Mouse (Mus musculus) embryo, embryonic 11 days (tissue): ENCODE data around the gene Gm6169.
A peak's percentile ranks its signal among the peaks of the same experiment; 100 is the strongest.
"Not testable (repeated sequence)": the region's sequence is repeated elsewhere in the genome, so short reads cannot be mapped to it uniquely, and the experiment has no call there.

Experiments
- DNase-seq: peaks from one replicate; pipeline ENCODE4 v3.0.0-alpha.2; 2015

The Gm6169 gene

DNA sequence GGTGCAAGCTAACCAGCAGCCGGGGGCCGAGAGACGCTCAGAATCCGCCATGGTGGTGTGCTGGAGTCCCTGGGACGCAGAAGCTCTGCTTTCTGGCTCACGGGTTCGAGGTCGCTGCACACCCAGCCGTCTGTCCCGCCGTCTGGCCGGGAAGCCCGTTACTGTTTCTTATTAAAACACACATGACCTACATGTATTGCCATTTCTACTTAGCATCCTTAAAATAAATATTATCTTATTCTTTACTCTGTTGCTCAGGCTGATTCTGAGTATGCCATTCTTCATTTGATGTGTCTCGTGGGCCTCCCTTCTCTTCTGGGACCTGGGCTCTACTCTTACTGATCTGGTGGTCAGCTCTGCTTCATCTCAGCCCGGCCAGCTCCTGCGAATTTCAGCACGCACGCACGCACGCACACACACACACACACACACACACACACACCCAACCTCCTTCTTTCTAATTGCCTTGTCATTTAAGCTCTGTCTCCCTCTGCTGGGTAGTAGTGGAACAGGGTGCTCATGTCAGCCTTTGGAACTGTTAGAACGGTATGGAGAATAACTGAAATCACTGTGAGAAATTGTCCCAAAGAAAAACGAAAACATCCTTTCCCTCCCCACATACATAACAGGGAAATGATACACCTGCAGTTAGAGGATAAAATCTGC lies at the start of gene Gm6169:
Gm6169 (minus strand) TSS at position 51 of the 666 bp plus-strand sequence.
- peak; percentile 65 for DNase-seq

DNA sequence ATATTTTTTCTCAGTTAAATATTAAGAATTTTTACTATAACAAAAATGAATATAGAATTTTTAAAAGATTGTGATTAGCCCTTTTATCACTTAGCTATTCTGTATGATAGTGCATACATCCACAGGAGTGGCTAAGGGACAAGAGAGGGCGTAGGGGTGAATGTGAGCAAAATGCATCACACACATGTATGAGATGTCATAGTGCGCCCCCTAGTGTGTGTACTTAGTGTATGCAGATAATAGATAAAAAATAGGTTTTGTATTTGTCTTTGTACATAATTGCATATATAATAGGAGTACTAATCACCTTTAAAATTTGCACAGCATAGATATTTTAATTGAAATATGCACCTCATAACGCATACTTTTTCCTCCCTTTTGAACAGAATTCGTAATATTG lies 46.8 kb upstream of the Gm6169 start:
- peak; percentile 76 for DNase-seq

DNA sequence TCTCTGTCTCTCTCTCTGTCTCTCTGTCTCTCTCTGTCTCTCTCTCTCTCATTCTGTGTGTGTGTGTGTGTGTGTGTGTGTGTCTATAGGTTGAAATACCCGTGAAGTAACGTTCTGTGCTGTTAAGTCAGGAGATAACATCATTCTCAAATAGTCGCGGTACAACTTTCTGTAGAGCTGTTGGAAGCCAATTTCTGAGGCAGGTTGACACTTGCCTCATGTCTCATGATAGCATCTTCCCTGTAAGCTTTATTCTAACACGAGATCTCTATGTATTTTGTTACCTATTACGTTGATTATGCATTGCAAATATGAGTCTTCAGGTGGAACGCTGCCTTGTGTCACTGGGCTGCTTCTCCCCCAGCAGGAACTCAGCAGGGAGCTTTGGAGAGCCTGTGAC lies 43.3 kb upstream of the Gm6169 start:
- DNase-seq: no peak

DNA sequence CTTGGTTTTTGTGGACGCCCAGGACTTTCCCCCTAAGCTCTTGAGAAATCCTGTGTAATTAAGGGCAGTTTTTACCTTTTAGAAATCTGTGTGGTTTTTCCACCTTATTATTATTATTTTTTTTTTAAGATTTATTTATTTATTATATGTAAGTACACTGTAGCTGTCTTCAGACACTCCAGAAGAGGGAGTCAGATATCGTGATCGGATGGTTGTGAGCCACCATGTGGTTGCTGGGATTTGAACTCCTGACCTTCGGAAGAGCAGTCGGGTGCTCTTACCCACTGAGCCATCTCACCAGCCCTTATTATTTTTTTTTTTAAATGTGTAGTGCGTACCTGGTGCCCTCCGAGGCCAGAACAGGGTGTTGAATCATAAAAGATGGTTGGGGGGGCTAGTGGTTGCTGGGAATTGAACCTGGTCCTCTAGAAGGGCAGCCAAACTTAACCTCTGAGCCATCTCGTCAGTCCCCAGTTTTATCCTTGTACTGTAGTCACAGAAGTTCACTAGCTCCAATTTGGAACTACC lies 39.4 kb upstream of the Gm6169 start:
- not testable (repeated sequence) for DNase-seq

DNA sequence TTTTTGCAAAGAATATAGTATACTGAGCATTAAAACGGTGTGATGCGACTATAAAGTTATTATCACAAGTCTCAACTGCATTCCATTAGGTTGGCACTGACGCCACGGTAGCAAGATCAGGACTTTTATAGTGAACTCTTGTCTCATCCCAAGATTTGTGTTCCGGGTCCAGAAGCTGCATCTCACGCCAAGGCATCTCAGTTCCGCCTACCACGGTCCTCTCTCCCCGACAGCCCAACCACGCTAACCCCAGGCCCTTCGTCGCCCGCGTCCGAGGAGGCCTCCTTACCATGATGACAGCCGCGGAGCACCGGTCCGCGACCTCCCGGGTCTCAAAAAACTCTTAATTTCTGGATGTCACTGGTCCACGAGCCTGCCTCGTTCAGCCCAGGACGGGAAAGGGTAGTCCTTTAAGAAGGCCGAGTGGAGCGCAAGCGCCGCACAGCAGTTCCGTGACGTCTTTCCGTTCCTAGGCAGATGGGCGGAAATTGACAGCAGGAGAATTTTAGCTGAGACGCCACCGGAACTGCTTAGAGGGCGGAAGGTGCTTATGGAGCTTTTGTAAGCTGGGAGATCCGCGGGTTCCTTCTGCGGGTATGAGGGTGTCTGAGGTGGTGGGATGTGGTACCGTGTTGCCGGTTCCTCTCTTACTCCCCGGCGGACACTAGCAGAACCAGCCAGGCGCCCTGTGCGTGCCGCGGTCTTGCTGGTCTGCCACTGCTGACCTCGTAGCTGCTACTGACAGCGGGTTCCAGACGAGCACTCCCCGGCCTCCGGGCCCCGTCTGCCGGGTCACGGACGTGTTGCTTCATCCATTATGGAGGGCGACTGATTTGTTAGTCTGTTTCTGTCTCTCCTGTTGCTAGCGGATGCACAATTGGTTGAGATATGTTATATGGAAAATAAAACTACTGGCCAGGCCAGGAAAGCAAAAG lies 38.7 kb upstream of the Gm6169 start, which contains the start of the genes Gfm2 and Nsa2:
Gfm2 (plus strand) TSS at position 472 of the 935 bp plus-strand sequence.
Nsa2 (minus strand) TSS at position 472 of the 935 bp plus-strand sequence.
- peak; percentile 96 for DNase-seq

DNA sequence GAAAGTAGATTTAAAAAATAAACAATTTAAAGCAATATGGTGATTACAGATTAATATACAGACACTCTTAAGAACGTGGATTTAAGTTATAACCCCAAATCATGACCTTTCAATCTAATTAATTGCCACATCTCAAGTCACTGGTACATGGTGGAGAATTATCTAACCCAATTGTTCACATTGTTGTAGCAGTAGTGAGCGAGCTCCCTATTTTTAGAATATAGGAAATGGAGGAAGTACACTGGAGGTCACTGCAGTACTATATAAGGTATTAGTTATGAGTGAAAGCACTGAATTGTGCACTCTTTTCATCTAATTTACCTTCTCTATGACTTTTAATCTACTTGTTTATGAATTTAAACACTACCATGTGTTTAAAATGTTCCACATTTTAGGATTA lies 31.4 kb upstream of the Gm6169 start:
- DNase-seq: not testable (repeated sequence)

DNA sequence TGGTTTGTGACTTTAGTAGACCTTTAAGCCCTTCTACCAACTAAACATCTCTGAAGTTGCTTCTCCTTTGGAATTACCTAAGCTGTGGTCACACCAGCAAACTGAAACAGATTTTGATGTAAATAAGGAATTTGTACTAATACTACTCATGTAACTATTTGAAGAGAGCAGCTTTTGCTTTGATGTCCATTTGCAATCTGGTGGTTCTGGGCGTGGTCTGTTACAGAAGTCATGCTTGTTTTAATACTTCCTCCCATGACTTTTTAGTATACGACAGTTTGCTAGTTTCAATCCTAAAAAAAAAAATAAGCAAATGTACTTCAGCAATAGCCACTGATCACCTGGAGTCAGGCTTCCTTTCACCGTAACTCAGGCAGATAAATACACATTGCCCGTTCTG lies 30.6 kb upstream of the Gm6169 start:
- DNase-seq: not testable (repeated sequence)

DNA sequence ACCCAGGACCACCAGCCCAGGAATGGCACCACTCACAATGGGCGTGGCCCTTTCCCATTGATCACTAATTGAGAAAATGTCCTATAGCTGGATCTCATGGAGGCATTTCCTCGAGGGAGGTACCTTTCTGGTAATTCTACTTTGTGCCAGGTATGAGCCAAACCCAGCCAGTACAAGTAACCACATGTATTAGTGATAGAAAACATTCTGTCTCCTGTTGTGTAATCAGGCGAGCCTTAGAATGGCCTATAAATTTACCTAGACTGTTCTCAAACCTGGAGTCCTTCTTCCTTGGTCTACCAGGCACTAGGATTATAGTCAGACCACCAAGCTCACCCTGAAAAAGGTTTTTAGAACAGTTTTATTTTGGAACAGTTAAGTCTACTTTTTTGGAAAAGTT lies 22.3 kb upstream of the Gm6169 start:
- no peak for DNase-seq

DNA sequence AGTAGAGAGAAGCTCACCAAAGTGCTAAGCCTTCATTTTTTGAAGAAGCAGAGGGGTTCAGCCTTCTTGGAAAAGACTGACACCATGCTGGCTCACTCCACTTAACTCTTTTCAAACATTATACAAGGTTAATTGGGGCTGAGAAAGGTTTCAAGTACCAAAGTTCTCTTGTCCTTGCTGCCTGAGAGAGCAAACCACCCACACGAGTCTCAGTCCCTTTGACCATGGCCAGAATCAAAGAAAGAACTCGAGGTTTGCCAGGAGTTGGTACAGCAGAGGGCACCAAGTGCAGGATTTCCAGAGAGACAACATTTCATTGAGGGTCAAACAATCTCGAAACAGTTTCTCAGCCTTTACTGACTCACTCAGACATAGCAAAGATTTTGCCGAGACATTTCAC lies 10.0 kb upstream of the Gm6169 start:
- DNase-seq: no peak

DNA sequence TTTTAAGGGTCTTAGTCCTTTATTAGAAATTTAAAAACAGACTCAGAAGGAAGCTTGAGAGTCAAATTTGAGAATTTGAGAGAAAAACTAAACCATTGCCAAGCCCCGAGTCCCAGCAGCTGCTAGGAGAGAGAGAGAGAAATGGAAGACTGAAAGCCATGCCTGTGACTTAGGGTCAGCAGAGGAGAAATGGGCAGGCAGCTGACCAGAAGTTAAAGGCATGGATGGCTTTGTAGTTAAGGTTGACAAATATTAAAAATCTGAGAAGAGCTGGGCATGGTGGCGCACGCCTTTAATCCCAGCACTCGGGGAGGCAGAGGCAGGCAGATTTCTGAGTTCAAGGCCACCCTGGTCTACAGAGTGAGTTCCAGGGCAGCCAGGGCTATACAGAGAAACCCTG lies 8.7 kb upstream of the Gm6169 start:
- DNase-seq: not testable (repeated sequence)

DNA sequence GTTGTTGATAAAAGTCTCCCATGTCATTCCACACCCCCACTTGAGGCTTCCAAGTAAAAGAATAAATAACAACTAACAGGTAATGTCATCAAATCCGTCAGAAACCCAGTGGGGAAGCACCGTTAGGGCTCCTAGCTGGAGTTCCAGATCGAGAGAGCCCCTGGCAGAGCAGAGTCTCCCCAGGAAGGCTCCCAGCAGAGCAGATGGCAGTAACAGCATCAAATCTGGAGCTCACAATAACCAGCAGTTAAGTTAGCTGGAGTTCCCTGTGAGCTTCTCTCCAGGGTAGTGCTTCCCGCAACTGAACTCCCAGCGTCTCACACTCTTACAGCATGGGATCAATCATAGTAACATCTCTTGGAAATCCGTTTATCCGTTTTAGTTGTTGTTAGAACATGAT lies 6.0 kb upstream of the Gm6169 start:
- no peak for DNase-seq

DNA sequence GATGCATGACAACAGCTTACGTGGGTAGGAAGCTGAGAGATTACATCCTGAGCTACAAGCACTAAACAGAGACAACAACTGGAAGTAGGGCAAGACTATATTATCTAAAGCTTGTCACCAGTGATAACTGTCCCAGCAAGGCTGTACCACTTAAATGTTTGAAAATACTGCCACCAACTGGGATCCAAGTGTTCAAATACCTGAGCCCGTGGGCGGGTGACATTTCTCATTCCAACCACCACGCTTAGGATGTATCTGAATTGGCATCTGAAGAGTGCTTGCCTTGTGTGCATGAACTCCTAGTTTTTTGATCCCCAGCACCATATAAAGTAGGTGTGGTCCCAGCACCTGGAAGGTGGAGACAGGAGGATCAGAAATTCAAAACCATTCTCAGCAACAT lies 3.3 kb downstream of the Gm6169 start:
- no peak for DNase-seq

DNA sequence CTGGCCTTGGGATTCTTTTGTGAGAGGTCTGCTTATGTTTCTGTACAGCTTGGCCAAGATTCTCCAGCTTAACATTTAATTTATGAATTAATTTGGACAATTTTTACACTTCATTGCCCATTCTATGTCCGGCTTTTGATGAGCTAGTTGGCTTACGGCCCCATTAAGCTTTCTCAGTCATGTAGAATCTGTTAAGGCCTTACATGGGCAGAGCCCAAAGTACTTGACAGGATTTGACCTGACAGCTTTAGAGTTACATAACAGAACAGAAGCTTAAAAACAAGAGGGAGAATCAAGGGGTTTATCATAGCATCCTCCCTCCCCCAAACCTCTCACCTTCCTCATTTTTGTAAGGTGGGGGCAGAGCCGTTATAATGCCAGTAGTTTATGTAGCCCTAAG lies 10.9 kb downstream of the Gm6169 start:
- no peak for DNase-seq

DNA sequence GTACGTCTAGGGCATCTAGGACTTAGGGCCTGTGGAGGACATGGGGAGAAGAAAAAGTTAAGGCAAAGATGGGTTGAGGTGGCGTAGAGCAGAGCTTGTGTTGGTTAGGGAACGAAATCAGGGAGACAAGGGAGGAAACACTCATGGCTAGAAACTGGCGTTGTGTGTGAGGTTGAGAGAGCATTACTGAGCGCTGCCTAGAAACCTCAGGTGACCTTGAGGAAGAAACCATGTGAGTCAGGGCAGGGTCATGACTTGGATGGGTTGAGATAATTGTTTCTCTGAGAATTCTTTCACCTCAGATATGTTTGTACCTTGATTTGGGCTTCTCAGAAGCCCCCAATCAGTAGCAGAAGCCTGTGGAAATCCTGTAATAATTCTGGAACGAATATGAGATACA lies 11.6 kb downstream of the Gm6169 start:
- DNase-seq: no peak

DNA sequence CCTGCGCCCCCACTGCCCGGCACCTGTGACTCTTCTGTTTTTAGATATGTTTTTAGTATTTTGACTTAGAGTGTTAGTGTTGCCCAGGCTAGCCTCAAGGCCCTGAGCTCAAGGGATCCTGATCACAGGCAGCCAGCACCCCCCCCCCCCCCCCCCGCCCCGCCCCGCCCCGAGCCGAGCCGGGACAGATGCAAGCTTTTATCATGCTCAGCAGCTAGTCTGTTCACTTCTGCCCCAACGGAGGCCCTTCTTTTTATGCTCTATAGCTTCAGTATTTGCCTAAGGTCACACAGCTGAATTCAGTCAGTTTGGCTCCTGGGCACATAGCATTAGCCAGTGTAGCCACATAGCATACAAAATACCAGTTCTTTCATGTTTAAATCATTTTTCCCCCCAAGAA lies 12.7 kb downstream of the Gm6169 start:
- DNase-seq: no peak

DNA sequence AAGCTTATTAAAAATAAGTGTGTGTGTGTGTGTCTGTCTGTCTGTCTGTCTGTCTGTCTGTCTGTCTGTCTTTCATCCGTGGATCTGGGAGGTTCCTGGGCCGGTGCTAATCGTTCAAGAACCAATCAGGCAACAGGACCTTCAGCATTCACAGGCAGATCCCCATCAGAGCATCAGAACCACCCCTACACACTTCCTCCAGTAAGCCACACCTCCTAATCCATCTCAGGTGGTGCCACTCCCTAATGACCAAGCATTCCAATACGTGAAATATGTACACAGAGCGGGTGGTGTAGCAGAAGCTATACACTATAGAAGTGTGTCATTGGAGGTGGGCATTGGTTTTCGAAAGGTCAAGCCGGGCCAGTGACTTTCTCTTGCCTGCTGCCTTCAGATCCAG lies 16.6 kb downstream of the Gm6169 start:
- no peak for DNase-seq

DNA sequence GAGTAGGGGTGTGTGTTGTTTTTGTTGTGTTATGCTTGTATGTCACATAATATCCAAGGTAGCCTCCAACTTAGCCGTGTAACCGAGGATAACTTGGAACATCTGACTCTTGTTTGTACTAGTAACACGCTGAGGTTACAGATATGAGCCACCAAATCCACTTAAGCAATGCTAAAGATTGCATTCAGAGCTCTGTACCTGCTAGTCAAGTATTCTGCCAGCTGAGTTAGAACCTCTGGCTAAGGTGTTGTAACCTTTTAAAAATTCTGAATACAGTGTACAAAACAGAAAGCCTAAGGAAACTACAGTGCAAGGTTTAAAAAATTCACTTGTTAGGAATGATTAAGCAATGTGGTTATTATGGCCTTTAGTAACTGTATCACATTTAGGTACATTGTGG lies 18.4 kb downstream of the Gm6169 start:
- no peak for DNase-seq

DNA sequence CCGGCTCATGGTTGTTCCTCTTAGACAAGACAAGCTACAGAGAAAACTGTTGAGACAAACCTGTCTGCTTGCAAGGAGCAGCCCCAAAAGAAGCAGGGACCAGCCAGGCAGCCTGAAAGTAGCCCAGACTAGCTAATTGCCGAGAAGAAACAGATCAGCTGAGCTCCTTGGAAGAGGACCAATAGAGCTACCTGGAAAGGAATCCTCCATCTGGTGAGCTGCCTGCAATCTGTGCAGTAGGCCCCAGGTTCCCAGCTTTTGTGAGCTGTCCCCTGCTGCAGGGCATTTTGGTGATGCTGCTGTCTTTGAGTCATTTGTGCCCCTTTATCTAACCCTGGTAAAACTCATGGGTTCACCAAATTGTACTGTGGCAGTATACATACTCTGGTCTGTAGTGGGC lies 18.8 kb downstream of the Gm6169 start:
- DNase-seq: no peak

DNA sequence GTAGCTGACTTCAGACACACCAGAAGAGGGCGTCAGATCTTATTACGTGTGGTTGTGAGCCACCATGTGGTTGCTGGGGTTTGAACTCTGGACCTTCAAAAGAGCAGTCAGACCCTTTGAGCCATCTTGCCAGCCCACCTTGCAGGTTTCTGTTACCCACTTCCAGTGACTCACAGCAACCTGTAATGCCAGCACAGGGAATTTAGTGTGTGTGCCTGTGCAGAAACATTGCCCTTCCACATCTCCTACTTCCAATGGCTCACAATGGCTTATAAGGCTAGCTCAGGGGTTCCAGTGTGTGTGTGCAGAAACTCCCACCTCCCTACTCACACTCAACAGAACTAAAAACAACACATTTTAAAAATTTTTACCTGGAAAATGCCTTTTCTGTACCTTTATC lies 21.5 kb downstream of the Gm6169 start:
- no peak for DNase-seq

DNA sequence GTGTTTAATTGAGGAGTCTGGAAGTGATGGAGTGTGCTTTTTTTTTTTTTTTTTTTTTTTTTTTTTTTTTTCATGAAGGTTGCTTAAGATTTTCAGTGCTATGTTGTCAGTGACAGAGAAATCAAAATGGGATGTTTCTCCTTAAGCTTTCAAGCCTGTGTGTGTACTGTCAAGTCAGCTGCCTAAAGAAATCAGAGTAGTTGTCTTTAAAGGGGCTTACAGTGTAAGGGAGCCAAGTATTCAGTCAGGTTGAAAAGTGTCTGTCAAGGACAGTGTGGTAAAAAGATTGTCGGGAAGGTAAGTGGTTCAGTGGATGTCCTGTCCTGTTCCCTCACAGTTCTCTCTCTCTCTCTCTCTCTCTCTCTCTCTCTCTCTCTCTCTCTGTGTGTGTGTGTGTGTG lies 25.5 kb downstream of the Gm6169 start:
- no peak for DNase-seq

DNA sequence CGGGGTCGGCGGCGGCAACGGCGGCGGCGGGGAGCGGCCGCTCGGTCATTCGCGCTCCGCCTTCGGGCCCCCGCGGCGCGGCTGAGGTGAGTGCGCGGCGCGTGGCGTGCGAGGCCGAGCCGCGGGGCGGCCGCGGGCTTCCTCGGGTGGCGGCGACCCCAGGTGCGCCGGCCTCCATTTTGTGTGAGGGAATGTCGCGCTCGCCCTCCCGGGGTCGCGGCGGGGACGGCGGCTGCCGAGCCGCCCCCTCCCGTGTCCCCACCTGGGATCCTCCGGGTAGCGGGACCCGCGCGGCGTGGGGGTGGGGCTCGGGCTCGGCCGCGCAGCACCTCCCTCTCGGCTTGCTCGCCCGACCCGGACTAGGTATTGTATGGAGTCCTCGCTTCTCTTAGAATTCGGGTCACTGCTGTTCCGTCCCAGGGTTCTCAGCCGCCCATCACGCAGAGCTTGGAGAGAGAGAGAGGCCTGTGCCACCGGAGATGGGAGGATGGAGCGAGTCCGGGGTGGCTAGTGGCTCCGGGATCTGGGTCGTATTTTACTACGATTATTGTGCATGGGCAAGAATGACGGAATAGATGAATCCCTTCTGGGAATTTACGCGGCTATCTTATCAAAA lies 27.3 kb downstream of the Gm6169 start:
- no peak for DNase-seq

DNA sequence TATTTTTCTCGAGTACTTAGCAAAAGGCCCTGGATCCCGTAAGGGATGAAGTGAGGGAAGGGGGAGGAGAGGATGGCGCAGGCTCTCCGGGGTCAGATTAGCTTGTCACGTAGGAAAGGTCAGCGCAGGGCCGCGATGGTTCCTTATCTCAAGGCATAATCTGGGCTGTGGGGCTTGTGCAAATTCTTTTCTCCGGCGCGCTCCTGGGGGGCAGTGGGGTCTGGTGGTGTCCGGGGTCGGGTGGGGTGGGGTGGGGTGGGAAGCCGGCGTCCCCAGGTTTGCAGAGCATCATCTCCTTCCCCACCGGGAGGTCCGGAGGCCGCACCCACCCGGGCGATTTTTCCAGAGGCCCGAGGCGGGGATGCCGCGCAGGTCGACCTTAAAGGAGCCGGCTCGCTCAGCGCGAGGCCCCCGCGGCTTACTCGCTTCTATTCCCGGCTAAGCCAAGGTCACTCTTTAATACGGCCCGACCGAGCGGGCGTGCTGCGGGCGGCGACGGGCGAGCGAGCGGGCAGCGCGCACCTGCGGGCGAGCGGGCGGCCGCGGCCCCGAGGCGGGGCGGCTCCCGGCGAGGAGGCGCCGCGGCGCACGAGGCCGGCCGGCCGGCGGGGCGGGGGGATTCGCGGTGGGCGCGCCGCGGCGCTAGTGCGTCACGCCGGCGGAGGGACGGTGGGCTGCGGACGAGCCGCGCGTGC lies 28.0 kb downstream of the Gm6169 start:
- peak; percentile 81 for DNase-seq

DNA sequence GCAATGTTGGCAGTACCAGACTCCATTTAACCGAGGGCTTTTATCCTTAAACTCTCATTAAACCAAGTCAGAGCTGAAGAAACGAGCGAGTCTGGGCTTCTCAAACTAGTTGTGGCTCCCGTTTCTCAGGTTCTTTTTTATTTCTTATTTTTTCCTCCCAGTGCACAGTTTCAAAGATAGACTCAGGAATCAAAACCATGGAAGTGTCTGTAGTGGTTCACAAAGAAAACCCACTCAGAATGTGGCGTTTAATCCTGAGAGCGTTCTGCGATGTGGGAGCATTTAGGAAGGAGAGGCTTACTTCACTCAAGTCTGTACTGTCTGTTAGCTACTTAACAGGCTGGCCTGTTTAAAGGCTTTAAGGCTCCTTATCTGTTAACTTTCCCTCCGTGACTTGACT lies 30.9 kb downstream of the Gm6169 start:
- DNase-seq: no peak
